Mouse (Mus musculus): ENCODE results near the gene Fam131a.
"Not testable (repeated sequence)": the region's sequence is repeated elsewhere in the genome, so short reads cannot be mapped to it uniquely, and the experiment has no call there.

The Fam131a gene

DNA sequence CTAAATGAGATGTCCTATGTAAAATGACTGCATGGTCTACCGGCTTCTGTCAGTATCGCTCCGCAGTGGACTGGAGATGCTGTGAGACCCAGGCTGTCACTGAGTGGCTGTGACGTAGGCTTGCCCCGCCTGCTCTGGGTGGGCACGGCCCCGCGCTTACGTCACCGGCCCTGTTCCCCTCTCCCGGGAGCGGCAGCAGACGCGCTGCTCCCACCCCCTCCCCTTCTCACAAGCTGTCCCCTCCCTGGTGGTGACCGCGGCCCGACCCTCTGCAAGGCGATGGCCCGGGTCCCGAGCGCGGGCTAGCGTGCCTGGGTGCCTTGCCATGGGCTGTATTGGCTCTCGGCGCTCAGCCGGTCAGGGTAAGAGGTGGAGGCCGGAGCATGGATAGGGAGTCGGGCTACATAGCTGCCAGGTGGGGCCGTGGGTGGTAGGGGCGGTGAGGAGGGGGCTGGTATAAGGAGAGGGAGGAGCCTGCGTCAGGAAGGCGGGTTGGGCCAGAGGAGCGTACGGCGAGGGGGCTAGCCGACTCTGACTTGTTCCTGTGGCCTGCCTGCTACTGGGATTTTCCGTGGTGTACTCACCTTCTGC, at the start of gene Fam131a:
Fam131a (plus strand) TSS at position 131 of the 591 bp plus-strand sequence.
- peak in 1 of 2 experiments; percentile 57 for DNase-seq (ENCODE audit: low read depth in 1 of 2, low spot score in 2 of 2)

DNA sequence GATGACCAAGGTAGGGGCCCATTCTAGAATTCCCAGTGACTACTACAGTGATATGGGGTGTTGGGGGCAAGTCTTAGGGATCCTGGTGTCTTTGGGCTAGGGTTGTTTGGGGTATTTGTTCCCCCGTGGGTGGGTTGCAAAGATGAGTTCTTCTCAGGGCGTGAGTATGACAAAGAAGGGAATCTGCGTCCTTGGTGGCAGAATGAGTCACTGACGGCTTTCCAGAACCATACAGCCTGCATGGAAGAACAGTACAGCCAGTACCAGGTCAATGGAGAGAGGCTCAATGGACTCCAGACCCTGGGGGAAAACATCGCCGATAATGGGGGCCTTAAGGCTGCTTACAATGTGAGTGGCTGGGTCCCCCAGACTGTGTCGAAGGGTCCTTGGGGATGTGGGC, 49.1 kb upstream of the Fam131a start:
- no peak for DNase-seq (ENCODE audit: low read depth in 1 of 2, low spot score in 2 of 2)

DNA sequence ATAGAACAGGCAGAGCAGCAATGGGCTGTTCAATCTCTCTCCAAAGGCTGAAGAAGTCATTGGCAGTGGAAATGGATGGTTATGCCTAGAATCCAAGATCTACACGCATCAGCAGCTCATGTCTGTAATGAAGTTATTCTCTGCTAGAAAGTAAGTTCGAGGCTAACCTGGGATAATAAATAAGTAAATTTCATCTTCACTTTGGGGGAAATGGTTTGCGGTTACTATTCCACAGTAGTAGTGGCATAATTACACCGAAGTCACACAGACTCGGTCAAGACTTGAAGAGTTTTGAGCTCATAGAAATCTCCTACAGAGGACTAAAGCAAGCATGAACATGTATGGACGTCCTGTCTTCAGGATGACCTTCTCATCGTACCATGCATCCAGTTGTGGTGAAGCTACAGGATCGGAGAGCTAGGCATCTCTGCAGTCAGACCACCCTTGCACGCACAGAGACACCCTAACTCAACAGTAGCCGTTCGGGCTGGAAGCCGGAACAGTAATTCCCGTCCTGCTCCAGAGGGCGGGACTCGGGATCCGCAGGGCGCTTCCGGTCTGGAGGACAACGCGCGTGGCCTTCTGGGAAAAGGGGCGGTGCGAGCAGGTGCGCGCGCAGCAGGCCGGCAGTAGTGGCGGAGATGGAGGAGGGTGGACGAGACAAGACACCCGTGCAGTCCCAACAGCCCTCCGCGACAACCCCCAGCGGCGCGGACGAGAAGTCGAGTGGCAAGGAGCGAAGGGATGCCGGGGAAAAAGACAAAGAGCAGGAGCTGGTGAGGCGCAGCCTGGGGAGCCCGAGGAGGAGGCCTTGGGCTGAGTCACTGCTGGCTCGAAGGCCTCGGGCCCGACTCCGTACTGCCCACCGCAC, 41.7 kb upstream of the Fam131a start, which contains the start of gene Psmd2:
Psmd2 (plus strand) TSS at position 577 of the 871 bp plus-strand sequence.
- DNase-seq (ENCODE audit: low read depth in 1 of 2, low spot score in 2 of 2) = peak; percentile 87 to 89

DNA sequence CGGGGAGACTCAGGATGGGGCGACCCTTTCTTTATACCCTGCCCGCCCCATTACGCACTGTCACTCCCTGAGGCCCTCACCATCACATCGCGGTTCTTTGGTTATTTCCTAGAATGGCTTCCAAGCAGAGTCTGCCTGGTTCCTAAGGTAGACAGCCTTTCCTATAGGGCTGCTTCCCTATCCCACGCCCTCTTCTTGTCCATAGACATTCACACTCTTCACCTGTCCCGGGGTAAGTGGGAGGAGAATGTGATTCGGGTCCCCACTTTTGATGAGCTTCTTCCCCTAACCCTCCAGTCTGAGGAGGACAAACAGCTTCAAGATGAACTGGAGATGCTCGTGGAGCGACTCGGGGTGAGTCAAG, 41.1 kb upstream of the Fam131a start:
- DNase-seq (ENCODE audit: low read depth in 1 of 2, low spot score in 2 of 2) = no peak

DNA sequence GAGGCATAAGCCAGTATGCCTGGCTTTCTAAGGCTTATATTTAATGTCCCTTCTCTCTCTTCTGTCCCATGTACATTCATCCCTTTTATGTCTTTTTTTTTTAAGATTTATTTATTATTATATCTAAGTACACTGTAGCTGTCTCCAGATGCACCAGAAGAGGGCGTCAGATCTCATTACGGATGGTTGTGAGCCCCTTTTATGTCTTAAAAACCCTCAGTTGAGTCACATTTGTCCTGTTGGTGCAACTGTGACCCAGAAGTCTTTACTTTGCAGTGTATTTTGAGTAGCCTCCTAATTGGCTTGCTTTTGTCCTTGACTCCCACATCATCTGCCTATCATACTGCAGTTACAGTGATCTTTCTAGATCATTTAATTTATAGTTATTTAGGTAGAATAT, 39.7 kb upstream of the Fam131a start:
- no peak for DNase-seq (ENCODE audit: low read depth in 1 of 2, low spot score in 2 of 2)

DNA sequence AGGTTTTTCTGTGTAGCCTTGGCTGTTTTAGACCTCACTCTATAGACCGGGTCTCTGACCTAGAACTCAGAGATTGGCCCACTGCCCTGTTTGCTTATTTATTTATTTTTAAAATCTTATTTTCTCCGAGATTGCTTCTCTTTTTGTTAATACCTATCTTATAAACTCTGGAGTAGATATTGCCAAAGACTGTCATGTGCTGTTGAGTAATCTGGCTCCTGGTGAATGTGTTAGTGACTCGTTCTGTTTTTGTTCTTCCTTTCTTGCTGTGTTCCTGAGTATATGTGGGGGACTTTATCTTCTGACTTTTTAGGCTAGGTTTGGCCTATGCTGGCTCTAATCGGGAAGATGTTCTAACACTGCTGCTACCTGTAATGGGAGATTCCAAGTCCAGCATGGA, 35.4 kb upstream of the Fam131a start:
- DNase-seq (ENCODE audit: low read depth in 1 of 2, low spot score in 2 of 2) = no peak

DNA sequence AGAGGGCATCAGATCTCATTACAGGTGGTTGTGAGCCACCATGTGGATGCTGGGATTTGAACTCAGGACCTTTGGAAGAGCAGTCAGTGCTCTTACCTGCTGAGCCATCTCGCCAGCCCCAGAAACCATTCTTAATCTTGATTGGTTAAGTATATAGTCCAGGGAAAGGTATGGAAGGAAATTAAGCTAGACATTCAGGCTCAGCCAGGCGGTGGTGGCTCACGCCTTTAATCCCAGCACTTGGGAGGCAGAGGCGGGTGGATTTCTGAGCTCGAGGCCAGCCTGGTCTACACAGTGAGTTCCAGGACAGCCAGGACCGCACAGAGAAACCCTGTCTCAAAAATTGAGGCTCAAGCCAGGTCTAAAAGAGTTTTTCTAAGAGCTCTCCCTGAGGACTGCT, 25.0 kb upstream of the Fam131a start, which contains the start of gene Eif4g1:
Eif4g1 (plus strand) TSS at position 301 of the 400 bp plus-strand sequence.
- not testable (repeated sequence) for DNase-seq (ENCODE audit: low read depth in 1 of 2, low spot score in 2 of 2)

DNA sequence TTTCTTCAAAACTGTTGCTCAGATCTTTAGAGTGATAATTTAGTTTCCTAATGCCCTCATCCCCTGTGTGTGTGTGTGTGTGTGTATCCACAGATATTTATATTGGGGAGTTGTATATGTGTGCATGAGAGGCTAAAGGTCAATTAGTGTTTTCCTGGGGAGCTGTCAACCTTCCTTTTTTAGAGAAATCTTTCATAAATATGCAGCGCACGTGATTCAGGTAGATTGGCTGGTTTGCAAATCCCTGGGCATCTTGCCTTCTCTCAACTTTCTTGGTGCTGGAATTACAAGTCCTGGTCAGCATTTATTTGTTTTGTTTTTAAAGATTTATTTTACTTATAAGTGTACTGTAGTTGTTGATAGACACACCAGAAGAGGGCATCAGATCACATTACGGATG, 22.8 kb upstream of the Fam131a start:
- DNase-seq (ENCODE audit: low read depth in 1 of 2, low spot score in 2 of 2) = no peak

DNA sequence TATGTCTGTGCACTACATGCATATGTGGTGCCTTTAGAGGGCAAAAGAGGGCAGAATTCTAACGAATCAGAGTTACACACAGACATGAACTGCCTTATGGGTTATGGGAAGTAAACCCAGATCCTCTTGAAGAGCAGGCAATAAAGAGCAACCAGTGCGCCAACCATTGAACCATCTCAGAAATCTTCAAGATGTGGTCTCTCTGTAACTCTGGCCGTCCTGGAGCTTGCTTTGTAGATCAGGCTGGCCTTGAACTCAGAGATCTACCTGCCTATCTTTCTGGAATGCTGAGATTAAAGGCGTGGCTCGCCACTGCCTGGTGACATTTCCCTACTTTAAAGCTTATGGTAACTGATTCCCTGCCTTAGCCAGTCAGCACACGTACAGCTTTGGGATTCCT, 21.2 kb upstream of the Fam131a start:
- no peak for DNase-seq (ENCODE audit: low read depth in 1 of 2, low spot score in 2 of 2)

DNA sequence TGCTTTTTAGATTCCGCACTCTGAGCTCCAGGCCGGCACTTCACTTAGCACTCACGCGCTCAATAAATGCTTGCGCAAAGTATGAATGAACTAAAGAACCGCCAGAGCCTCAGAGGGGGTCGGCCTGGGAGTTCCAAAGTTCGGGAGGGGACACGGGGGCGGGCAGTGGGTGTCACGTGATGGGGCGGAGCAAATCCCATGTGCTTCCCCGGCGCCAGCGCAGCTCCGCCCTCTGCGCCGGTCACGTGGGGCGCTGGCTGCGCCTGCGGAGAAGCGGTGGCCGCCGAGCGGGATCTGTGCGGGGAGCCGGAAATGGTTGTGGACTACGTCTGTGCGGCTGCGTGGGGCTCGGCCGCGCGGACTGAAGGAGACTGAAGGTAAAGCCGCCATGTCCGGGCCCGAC, 20.5 kb upstream of the Fam131a start:
- DNase-seq (ENCODE audit: low read depth in 1 of 2, low spot score in 2 of 2) = peak; percentile 74 to 88

DNA sequence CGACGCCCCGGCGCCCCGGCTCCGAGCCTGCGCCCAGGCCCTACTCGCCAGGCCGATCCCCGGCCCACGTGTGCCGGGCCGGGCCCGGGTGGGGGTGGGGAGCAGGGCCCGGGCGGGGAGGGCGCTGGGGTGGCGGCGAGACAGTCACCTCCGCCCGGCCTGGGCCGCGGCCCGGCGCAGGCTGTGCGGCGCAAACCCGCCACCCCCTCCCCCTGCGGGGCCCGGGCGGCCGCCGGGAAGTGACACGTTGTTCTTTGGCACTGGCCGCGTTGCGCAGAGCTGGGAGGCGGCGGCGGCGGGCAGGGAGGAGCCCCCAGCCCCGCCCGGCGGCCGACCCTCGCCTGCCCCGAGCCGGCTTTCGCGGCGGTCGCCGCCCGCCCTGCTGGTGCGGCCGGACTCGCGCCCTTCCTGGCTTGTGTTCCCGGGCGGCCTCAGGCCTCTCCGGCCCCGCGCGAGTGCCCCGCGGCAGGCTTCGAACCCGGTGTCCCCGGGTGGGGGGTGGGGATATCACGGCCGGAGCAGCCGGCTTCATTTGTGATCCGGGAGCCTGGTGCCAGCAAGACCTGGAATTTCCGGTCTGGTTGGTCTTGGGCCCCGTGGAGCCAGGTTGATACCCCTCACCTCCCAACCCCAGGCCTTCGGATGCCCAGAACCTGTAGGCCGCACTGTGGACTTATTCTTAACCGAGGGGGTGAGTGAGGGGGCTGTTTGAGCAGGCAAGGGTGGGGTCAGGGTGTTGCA, 19.9 kb upstream of the Fam131a start:
- peak in 1 of 2 experiments; percentile 24 for DNase-seq (ENCODE audit: low read depth in 1 of 2, low spot score in 2 of 2)

DNA sequence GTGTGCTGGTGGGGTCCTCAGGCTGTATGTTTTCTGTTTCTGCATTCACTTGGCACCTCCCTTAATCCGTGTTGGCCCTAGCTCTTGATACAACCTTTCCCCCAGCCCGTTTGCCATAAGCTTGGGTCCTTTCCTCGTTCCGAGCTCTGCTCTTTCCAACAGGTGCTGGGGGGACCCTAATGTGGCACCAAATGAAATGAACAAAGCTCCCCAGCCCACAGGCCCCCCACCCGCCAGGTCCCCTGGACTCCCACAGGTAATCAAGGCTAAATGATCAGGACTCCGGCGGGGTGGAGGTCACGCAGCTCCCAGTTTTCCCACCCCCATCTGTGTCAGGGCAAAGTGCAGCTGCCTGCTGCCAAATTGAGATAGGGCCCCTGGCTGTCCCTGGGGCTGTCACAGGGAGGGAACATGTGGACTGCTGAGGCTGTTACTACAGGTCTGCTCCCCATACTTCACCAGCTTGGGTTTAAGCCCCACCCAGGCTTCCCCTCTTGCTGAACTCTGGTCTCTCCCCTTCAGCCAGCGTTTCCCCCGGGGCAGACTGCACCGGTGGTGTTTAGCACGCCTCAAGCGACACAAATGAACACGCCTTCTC, 19.2 kb upstream of the Fam131a start:
- DNase-seq (ENCODE audit: low read depth in 1 of 2, low spot score in 2 of 2) = no peak

DNA sequence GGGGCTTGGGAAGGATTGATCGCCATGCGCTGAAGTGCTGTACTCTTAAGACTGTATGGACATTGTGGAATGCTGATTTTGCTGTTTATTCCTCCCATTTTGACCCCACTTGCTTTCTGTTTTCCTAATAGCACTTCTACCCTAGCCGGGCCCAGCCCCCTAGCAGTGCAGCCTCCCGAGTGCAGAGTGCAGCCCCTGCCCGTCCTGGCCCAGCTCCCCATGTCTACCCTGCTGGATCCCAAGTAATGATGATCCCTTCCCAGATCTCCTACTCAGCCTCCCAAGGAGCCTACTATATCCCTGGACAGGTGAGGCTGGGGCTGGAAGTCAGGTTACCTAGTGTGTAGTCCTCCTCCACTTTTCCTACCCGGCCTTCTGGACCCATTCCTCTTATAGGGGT, 17.8 kb upstream of the Fam131a start:
- no peak for DNase-seq (ENCODE audit: low read depth in 1 of 2, low spot score in 2 of 2)

DNA sequence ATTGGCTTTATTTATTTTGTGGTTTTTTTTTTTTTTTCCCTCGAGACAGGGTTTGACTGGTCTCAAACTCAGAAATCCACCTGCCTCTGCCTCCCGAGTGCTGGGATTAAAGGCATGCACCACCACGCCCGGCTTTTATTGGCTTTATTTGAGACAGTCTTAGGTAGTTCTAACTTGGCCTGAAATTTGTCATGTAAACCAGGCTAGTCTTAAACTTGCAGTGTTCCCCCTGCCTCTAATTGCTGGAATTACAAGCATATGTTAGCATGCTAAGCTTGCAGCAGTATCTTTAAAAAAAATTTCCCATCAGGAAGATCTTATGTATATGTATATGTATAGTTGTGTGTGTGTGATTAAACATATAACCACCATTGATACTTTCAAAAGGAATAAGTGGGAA, 16.3 kb upstream of the Fam131a start:
- no peak for DNase-seq (ENCODE audit: low read depth in 1 of 2, low spot score in 2 of 2)

DNA sequence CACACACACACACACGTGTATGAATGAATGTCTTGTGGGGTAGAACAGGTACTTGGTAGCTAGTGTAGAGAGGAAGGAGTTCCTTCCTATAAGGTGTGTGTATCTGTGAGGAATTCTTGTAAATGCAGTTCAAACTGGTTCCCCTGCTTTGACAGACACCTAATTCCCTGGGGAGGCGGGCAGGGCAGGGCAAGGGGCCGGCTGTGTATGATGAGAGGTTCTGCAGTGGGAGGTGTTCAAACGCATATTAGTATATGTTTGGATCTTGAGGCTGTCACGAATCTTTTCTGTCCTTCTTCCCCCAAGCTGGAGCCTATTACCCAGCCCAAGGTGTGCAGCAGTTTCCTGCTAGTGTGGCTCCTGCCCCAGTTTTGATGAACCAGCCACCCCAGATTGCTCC, 15.7 kb upstream of the Fam131a start:
- DNase-seq (ENCODE audit: low read depth in 1 of 2, low spot score in 2 of 2) = no peak

DNA sequence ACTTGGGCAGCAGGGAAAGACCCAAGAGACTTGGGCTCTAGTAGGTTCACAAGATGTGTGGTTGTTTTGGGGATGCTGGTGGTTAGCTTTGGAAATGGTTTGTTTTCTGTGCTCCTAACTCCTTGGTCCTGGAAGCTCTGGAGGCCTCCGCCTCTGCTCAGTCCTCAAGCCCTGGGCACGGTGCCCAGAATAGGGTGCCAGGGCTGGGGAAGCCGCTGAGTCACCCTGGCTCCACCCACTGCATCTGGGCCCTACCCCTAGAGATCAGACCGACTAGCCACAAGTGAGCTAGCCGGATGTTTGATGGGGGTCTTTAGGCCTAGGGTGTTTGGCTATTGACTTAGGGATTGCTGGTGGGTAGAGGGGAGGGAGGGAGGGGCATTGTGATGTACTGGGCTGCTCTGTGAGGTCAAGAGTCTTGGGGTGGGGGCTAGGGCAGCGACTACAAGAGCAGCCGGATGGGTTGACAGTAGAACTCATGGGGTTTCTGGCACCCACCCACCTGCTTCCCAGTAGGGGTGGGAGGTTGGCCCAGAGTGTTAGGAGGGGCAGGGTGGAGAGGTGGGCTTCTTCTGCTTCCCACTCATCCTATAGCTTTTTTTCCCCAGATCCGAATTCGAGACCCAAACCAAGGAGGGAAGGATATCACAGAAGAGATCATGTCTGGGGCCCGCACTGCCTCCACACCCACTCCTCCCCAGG, 14.9 kb upstream of the Fam131a start:
- DNase-seq (ENCODE audit: low read depth in 1 of 2, low spot score in 2 of 2) = peak; percentile 28 to 33

DNA sequence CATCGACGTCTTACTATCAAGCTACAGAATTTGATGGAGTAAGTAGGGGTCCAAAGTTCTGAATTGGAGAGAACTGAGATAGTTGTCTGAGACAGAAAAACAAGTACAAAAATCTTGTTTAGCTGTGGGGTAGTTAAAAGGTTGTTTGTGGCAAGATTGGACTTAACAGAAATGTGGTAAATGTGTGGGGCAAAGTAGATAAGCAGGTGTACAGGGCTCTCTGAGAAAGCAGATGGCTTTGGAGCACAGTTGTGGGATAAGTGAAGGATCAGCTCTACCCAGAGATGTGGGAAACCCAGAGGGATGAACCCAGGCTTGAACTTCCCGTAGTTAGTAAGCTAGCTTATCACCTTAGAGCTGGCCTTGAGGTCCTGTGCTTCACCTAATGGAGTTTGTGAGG, 2.3 kb upstream of the Fam131a start:
- no peak for DNase-seq (ENCODE audit: low read depth in 1 of 2, low spot score in 2 of 2)

DNA sequence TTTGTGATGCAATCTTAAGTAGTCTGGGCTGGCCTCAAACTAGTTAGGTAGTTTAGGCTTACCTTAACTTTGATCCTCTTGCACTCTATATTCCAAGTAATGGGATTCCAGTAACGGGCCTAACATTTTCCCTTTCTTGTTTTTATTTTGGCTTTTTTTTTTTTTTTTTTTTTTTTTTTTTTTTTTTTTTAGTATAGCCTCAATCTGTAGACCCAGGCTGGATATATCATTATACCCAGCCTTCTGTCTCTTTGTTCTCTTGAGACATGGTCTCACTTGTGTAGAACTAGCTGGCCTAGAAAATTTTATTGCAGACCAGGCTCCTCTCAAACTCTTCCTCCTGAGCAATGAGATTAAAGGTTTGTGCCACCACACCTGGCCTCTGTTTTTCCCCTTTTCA, 1.4 kb upstream of the Fam131a start:
- no peak for DNase-seq (ENCODE audit: low read depth in 1 of 2, low spot score in 2 of 2)

DNA sequence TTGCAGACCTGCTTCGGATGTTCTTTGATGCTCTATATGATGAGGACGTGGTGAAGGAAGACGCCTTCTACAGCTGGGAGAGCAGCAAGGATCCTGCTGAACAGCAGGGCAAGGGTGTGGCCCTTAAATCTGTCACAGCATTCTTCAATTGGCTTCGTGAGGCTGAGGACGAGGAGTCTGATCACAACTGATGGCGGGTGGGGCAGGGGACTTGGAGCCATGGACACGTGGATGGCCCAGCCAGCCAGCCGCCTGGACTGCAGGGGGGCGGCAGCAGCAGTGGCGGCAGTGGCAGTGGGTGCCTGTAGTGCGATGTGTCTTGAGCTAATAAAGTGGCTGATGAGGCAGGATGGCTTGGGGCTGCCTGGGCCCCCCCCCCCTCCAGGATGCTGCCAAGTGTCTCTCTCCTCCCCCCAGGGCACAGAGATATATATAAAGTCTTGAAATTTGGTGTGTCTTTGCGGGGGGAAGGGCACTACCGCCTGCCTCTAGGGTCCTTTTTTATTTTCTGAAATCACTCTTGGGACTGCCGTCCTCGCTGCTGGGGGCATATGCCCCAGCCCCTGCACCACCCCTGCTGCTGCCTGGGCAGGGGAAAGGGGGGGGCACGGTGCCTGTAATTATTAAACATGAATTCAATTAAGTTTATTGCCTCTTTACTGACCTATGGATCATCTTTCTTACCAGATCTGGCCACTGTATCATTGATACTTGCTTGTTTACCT, 638 bp upstream of the Fam131a start:
- DNase-seq (ENCODE audit: low read depth in 1 of 2, low spot score in 2 of 2) = no peak

DNA sequence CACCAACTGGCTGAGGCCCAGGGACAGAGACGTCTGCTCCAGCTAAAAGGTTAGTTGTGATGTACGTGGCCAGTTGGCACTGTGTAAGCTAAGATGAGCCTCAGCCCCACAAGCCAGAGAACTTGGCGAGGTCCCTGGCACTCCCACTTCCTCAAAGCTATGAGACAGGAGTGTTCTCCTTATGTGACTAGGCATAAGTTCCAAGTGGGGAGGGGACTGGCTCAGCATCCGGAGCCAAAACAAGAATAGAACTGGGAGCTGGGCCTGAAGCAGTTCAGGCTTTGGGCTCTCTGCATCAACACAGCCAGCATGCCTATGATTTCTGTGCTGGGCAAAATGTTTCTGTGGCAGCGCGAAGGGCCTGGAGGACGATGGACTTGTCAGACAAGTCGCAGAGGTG, 1.7 kb downstream of the Fam131a start:
- DNase-seq (ENCODE audit: low read depth in 1 of 2, low spot score in 2 of 2) = no peak

All from monocyte, adult 2 months (primary cell).